10 mouse cellular contexts compared by ENCODE assay signal in genomic region chr4:120974711-120975427, GRCm38 (mm10). TPM values are rescaled to one million over a fixed set of nuclear protein-coding genes. Genes with fewer than 3 reads are reported as not detected.
DNase-seq lines count a peak whose midpoint lies in the region; ATAC-seq lines count a peak whose summit lies in the region.
"Had no signal": no experiment of that assay in that cellular context is flagged by ENCODE, and none has a peak within 500 bp of the region (broad histone marks: within the 10 kb centered on the region; RNA-seq: fewer than 3 reads in every experiment).

No protein-coding gene starts in this region.

- ATAC-seq in liver, embryonic 16.5 days (ENCODE audit: low read depth): peak; percentile 95
- ATAC-seq in forebrain, embryonic 11.5 days (replicated peaks; ENCODE audit: low FRiP score): no peak
- no peak for ATAC-seq in hindbrain, embryonic 11.5 days (ENCODE audit: low FRiP score)

- peaks cover 30% of the 10 kb centered on the region for H3K36me3 ChIP-seq in liver, embryonic 16.5 days (ENCODE audit: control insufficient read depth, insufficient read depth)
- H3K36me3 ChIP-seq in forebrain, embryonic 11.5 days (ENCODE audit: control insufficient read depth, insufficient read depth, low read length): no peaks in the 10 kb centered on the region
- H3K36me3 ChIP-seq in hindbrain, embryonic 11.5 days (ENCODE audit: control insufficient read depth, insufficient read depth, low read length): no peaks in the 10 kb centered on the region

- no peaks in the 10 kb centered on the region for H3K27me3 ChIP-seq in liver, embryonic 16.5 days (ENCODE audit: control insufficient read depth, insufficient read depth, low read depth, low read length)
- H3K27me3 ChIP-seq in forebrain, embryonic 11.5 days (ENCODE audit: control insufficient read depth, insufficient read depth, low read length): no peaks in the 10 kb centered on the region
- H3K27me3 ChIP-seq in hindbrain, embryonic 11.5 days (ENCODE audit: control insufficient read depth, insufficient read depth, low read length): no peaks in the 10 kb centered on the region
- H3K27me3 ChIP-seq: embryonic facial prominence, embryonic 12.5 days; limb, embryonic 13.5 days had no signal

- no peak overlapping the region for H3K4me2 ChIP-seq in liver, embryonic 16.5 days (ENCODE audit: low read depth, low read length)
- no peak overlapping the region for H3K4me2 ChIP-seq in forebrain, embryonic 11.5 days (ENCODE audit: low read depth, low read length, severe bottlenecking)
- H3K4me2 ChIP-seq in hindbrain, embryonic 11.5 days (replicated peaks; ENCODE audit: low read depth, low read length): no peak overlapping the region
- H3K4me2 ChIP-seq: embryonic facial prominence, embryonic 12.5 days; limb, embryonic 13.5 days had no signal

- H3K4me3 ChIP-seq in liver, embryonic 16.5 days (ENCODE audit: low read depth, low read length): no peak overlapping the region
- H3K4me3 ChIP-seq in forebrain, embryonic 11.5 days (ENCODE audit: low read depth, low read length): no peak overlapping the region
- H3K4me3 ChIP-seq in hindbrain, embryonic 11.5 days (ENCODE audit: low read depth, low read length): no peak overlapping the region
- H3K4me3 ChIP-seq: embryonic facial prominence, embryonic 12.5 days; limb, embryonic 13.5 days had no signal

- peak overlapping the region; percentile 80 for H3K27ac ChIP-seq in liver, embryonic 16.5 days (ENCODE audit: low read length)
- H3K27ac ChIP-seq in forebrain, embryonic 11.5 days (ENCODE audit: low read depth, low read length): no peak overlapping the region
- no peak overlapping the region for H3K27ac ChIP-seq in hindbrain, embryonic 11.5 days (ENCODE audit: low read depth, low read length)
- H3K27ac ChIP-seq: embryonic facial prominence, embryonic 12.5 days; limb, embryonic 13.5 days had no signal

- WGBS in liver, embryonic 16.5 days (ENCODE audit: insufficient replicate concordance): 71% methylated on average over 11 of the region's 11 CpGs
- 85% methylated on average over 11 of the region's 11 CpGs for WGBS in forebrain, embryonic 11.5 days
- 84% methylated on average over 11 of the region's 11 CpGs for WGBS in hindbrain, embryonic 11.5 days

- H3K9me3 ChIP-seq in liver, embryonic 16.5 days (replicated peaks; ENCODE audit: control insufficient read depth, low read length): no peaks in the 10 kb centered on the region
- H3K9me3 ChIP-seq in forebrain, embryonic 11.5 days (ENCODE audit: control insufficient read depth, low read length): no peaks in the 10 kb centered on the region
- no peaks in the 10 kb centered on the region for H3K9me3 ChIP-seq in hindbrain, embryonic 11.5 days (ENCODE audit: control insufficient read depth, low read length)
- H3K9me3 ChIP-seq: embryonic facial prominence, embryonic 12.5 days; limb, embryonic 13.5 days had no signal

- H3K4me1 ChIP-seq in liver, embryonic 16.5 days (ENCODE audit: control insufficient read depth, low read depth, low read length): peaks cover 5% of the 10 kb centered on the region
- no peaks in the 10 kb centered on the region for H3K4me1 ChIP-seq in forebrain, embryonic 11.5 days (replicated peaks; ENCODE audit: control insufficient read depth, insufficient read depth, low read length)
- H3K4me1 ChIP-seq in hindbrain, embryonic 11.5 days (replicated peaks; ENCODE audit: control insufficient read depth, insufficient read depth, low read length): no peaks in the 10 kb centered on the region
- H3K4me1 ChIP-seq: embryonic facial prominence, embryonic 12.5 days; limb, embryonic 13.5 days had no signal

- no peak overlapping the region for H3K9ac ChIP-seq in liver, embryonic 16.5 days (ENCODE audit: low read depth, low read length)
- no peak overlapping the region for H3K9ac ChIP-seq in forebrain, embryonic 11.5 days (ENCODE audit: low read length)
- H3K9ac ChIP-seq in hindbrain, embryonic 11.5 days (ENCODE audit: low read depth, low read length): no peak overlapping the region
- H3K9ac ChIP-seq: embryonic facial prominence, embryonic 12.5 days; limb, embryonic 13.5 days had no signal

- peak; percentile 64 to 74 for DNase-seq in adrenal gland, adult (ENCODE audit: inconsistent age in 2 of 2, low spot score in 1 of 2)
- DNase-seq in adrenal gland, adult 18-20 months (ENCODE audit: low spot score in 2 of 2): no peak
- DNase-seq in right cerebral cortex, adult 18-20 months: peak; percentile 52
- no peak for DNase-seq in right cerebral cortex, postnatal 10 days (ENCODE audit: low spot score in 2 of 2)
- DNase-seq in thymus, postnatal 4 days: peak; percentile 58
- DNase-seq in forebrain, embryonic 11.5 days (ENCODE audit: low spot score): no peak
- no peak for DNase-seq in hindbrain, embryonic 11.5 days (ENCODE audit: low spot score)

RNA-seq across cellular contexts. Expression of gene Zfp69, which starts 23.4 kb away (rescaled TPM):
- 1 to 10 TPM; 1.4 to 1.7 TPM for total RNA-seq in adrenal gland, adult 18-20 months (2021)
- polyA plus RNA-seq in liver, embryonic 16.5 days (2015; fragmentation: Nextera tagmentation; extraction: Ambion mirVana): 1.6 TPM in 2 replicates
- polyA plus RNA-seq in forebrain, embryonic 11.5 days (2014; fragmentation: Nextera tagmentation; extraction: Ambion mirVana): 8.8 and 9.8 TPM in 2 replicates
- polyA plus RNA-seq in hindbrain, embryonic 11.5 days (2014; fragmentation: Nextera tagmentation; extraction: Ambion mirVana): 9.7 and 10.9 TPM in 2 replicates

RNA-seq across cellular contexts. Expression of gene Smap2, which starts 42.2 kb away (rescaled TPM):
- total RNA-seq in adrenal gland, adult 18-20 months (2021): 10 to 100 TPM; 28.9 to 34.6 TPM
- 13.2 and 14.0 TPM in 2 replicates for polyA plus RNA-seq in liver, embryonic 16.5 days (2015; fragmentation: Nextera tagmentation; extraction: Ambion mirVana)
- 17.1 and 18.9 TPM in 2 replicates for polyA plus RNA-seq in forebrain, embryonic 11.5 days (2014; fragmentation: Nextera tagmentation; extraction: Ambion mirVana)
- polyA plus RNA-seq in hindbrain, embryonic 11.5 days (2014; fragmentation: Nextera tagmentation; extraction: Ambion mirVana): 20.4 and 21.9 TPM in 2 replicates

RNA-seq across cellular contexts. Expression of gene Exo5, which starts 50.1 kb away (rescaled TPM):
- total RNA-seq in adrenal gland, adult 18-20 months (2021): 1 to 10 TPM; 8.2 to 8.8 TPM
- 5.4 and 5.7 TPM in 2 replicates for polyA plus RNA-seq in liver, embryonic 16.5 days (2015; fragmentation: Nextera tagmentation; extraction: Ambion mirVana)
- 32.1 and 34.1 TPM in 2 replicates for polyA plus RNA-seq in forebrain, embryonic 11.5 days (2014; fragmentation: Nextera tagmentation; extraction: Ambion mirVana)
- polyA plus RNA-seq in hindbrain, embryonic 11.5 days (2014; fragmentation: Nextera tagmentation; extraction: Ambion mirVana): 32.0 and 37.1 TPM in 2 replicates

Comparison
In these comparisons a context has a peak if more than half of its experiments do, and no peak if none do; other contexts are left out.
1. DNase-seq: peak in adrenal gland, adult (2 of 2), right cerebral cortex, adult 18-20 months (single experiment) and thymus, postnatal 4 days (single experiment); none in adrenal gland, adult 18-20 months (0 of 2), right cerebral cortex, postnatal 10 days (0 of 2), forebrain, embryonic 11.5 days (single experiment) and hindbrain, embryonic 11.5 days (single experiment).